Mouse (Mus musculus) layer of hippocampus, postnatal 25 days (tissue): ENCODE measurements around the gene Gm10300. TPM values are rescaled to one million over a fixed set of nuclear protein-coding genes. Genes with fewer than 3 reads are reported as not detected.

Source experiments
- total RNA-seq, 2 experiments: library from RNA; stranded (reverse); gene quantifications; 2 replicates each; pipeline ENCODE4 v1.2.3; 2021

Gene Gm10300
- total RNA-seq, 2 experiments from 2014 or later = not detected

Other genes with a start within 250 kb of the Gm10300 start
- gene Ptpru, start 236.4 kb upstream of the Gm10300 start, total RNA-seq = 100 to 1,000 TPM in 1 of 2 experiments, 10 to 100 TPM in 1; 98.0 to 101 TPM
- 10 to 100 TPM; 28.4 to 33.4 TPM for gene Mecr, start 231.2 kb upstream of the Gm10300 start, total RNA-seq
- gene Srsf4, start 201.1 kb upstream of the Gm10300 start, total RNA-seq = 10 to 100 TPM; 68.1 to 69.2 TPM
- gene Tmem200b, start 152.9 kb upstream of the Gm10300 start, total RNA-seq = 1 to 10 TPM; 1.4 to 2.3 TPM
- 10 to 100 TPM; 16.8 to 24.1 TPM for gene Epb41, start 624 bp downstream of the Gm10300 start, total RNA-seq
- 10 to 100 TPM in 1 of 2 experiments, 1 to 10 TPM in 1; 10.0 to 11.2 TPM for gene Oprd1, start 69.8 kb downstream of the Gm10300 start, total RNA-seq
- 10 to 100 TPM; 42.6 to 47.9 TPM for gene Ythdf2, start 137.6 kb downstream of the Gm10300 start, total RNA-seq
- 10 to 100 TPM; 21.9 to 26.9 TPM for gene Gmeb1, start 186.9 kb downstream of the Gm10300 start, total RNA-seq
- gene Taf12, start 199.7 kb downstream of the Gm10300 start, total RNA-seq = 10 to 100 TPM; 19.2 to 26.8 TPM
- 1 to 10 TPM; 1.7 TPM for gene Rab42, start 228.7 kb downstream of the Gm10300 start, total RNA-seq